Mouse (Mus musculus): ENCODE measurements at regions not wholly inside any gene's neighbourhood (a gene's known extent, or its start where the extent isn't known, plus 50 kb on each side); places are given as distances from the start of the nearest gene placed in this dataset.

DNA sequence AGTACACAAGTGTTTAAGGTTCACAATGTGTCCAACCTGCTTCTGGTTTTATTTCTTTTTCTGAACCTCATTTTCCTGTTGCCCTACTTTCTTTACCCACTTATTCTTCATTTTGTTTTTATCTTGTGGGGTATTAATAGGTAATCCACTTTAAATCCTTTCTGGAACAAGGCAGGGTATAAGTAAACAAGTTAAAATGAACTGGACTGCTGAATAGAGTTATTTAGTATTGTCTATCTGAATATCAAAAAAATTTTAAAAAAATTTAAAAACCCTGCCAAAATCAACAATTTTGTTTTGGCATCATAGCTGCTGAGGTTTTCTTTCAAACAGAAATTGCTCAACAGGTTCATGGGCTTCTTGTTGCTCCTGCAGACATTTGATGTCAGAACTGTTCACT is 170.7 kb upstream of the Cited2 start:
- Histone ChIP-seq H3K4me3 (replicated peaks) (no peak overlapping the region), H3K4me2 (no peak overlapping the region), H3K9ac (no peak overlapping the region), H3K27ac (no peak overlapping the region), H3K4me1 (peaks cover 21% of the 10 kb centered on the region), H3K36me3 (no peaks in the 10 kb centered on the region), H3K9me3 (replicated peaks) (no peaks in the 10 kb centered on the region), H3K27me3 (no peaks in the 10 kb centered on the region)
- ATAC-seq (replicated peaks; ENCODE audit: low FRiP score), result no peak

DNA sequence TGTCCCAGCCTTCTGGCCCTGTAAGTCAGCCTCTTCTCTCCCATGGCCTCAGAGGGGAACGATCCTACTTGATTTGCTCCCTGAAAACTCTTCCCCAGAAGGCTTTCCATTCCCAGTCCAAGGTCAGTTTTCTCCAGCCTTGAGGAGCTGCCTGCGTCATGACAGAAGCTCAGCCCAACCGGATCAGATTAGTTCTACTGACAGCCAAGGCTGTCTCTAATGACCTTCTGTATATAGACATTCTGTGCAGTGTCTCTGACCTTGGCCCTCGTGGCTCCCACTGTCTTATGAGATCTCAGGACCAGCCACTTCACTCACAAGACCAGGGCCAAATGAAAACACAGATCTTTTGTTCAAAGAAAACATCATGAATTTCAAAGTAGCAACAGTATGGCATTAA is 166.6 kb upstream of the Cited2 start:
- Histone ChIP-seq H3K9ac (no peak overlapping the region), H3K4me1 (peaks cover 19% of the 10 kb centered on the region), H3K9me3 (replicated peaks) (no peaks in the 10 kb centered on the region), H3K27ac (no peak overlapping the region), H3K27me3 (no peaks in the 10 kb centered on the region), H3K36me3 (no peaks in the 10 kb centered on the region), H3K4me3 (replicated peaks) (no peak overlapping the region), H3K4me2 (no peak overlapping the region)
- ATAC-seq (replicated peaks; ENCODE audit: low FRiP score), result no peak
- 68% methylated on average over 4 of the region's 4 CpGs for WGBS

DNA sequence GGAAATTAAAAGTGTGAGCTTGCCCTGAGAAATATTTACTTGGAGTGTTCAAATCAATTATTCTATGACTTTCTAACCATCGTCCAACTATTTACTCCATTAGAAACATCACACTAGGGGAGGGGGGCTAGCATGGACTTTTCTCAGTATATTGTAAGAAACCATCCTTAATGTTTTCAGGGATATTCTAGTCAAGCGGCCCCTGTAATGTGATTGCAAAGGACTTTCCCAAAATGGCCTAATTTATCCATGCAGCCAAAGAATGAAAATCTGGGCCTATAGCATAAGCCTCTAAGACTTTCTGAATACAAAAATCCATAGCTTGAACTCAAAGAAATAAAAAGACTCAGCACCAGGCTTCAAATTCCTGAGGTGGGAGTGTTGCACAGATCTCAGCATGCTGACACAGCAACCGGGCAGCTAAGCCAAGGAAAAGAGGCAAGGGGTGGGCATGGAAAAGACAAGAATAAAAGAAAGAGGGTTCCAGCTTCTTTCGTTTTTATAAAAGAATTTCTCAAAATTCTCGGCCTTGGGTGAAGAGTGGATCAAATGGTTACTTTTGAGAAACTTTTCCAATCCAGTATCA is 163.6 kb upstream of the Cited2 start:
- H3K9ac ChIP-seq, result no peak overlapping the region
- no peaks in the 10 kb centered on the region for H3K36me3 ChIP-seq
- no peaks in the 10 kb centered on the region for H3K27me3 ChIP-seq
- H3K4me3 ChIP-seq (replicated peaks), result no peak overlapping the region
- no peaks in the 10 kb centered on the region for H3K9me3 ChIP-seq (replicated peaks)
- H3K4me1 ChIP-seq, result peaks cover 42% of the 10 kb centered on the region
- no peak overlapping the region for H3K4me2 ChIP-seq
- no peak for ATAC-seq (replicated peaks; ENCODE audit: low FRiP score)
- 71% methylated on average over 5 of the region's 5 CpGs for WGBS
- H3K27ac ChIP-seq, result 0 out of 2 replicates have a peak overlapping the region, but pooled peaks have one; percentile 4

DNA sequence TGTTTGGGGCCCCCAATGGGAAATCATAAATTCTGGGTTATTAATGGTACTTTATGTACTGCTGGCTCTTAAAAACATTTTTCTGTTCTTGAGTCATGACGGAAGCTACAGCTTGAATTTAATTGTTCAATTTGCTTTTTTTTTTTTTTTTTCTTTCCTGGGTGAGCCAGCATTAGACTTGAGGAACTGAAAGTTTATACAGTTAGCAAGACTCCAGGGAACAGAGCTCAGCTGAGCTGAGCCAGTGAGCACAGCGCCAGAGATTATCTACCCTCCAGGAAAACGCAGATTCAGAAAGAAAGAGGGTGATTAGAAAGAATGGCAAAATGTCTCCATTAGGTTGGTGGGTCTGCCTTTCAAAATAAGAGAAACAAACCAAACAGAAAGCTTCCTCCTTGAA is 163.0 kb upstream of the Cited2 start:
- Histone ChIP-seq H3K4me3 (replicated peaks) (no peak overlapping the region), H3K9me3 (replicated peaks) (no peaks in the 10 kb centered on the region), H3K27me3 (no peaks in the 10 kb centered on the region), H3K36me3 (no peaks in the 10 kb centered on the region), H3K4me1 (peaks cover 42% of the 10 kb centered on the region), H3K4me2 (no peak overlapping the region), H3K9ac (no peak overlapping the region), H3K27ac (peak overlapping the region; percentile 73)
- ATAC-seq (replicated peaks; ENCODE audit: low FRiP score), result no peak
- whole genome bisulfite sequencing, result 52% methylated on average over 3 of the region's 3 CpGs

DNA sequence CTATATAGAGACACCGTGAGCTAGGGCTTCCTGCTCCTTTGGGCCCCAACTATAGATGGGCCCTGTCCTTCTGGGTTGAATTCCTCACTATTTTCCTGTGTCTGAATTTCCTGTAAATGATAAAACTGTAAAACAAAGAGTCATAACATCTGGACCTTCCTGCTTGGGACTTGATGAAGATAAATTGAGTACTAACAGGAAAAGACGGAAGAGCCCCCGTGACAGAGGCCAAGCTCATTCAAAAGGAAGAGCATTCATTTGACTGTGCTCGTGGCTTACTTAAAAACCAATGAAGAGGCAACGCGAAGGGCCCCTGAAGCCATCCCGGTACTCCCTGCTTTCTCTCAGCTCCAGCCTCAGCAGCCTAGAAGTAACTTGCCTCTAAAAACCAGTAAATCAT is 161.6 kb upstream of the Cited2 start:
- Histone ChIP-seq H3K4me3 (replicated peaks) (no peak overlapping the region), H3K4me2 (no peak overlapping the region), H3K27me3 (no peaks in the 10 kb centered on the region), H3K36me3 (no peaks in the 10 kb centered on the region), H3K27ac (0 out of 2 replicates have a peak overlapping the region, but pooled peaks have one; percentile 9), H3K9ac (no peak overlapping the region), H3K4me1 (peaks cover 42% of the 10 kb centered on the region), H3K9me3 (replicated peaks) (no peaks in the 10 kb centered on the region)
- WGBS, result 37% methylated on average over 7 of the region's 7 CpGs
- ATAC-seq (replicated peaks; ENCODE audit: low FRiP score), result no peak

DNA sequence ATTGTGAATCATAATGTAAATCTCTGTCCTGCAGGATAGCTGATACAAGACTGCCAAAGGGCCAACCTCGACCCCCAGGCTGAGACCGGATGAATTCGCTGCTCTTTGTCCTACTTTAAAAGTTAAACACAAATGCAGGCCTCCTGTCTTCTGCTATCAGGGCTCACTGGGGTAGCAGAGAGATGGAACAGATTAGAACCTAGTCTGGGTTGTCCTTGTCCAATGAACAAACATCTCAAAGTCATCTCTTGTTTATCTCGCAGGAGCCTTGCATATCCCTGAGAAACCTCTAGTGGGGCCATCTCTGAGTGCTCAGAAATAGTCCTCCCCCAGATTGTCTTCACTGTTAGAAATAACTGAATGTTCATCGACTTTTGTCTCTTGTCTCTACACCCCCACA is 161.0 kb upstream of the Cited2 start:
- 0 out of 2 replicates have a peak, but pooled peaks cover 3% of the 10 kb centered on the region for H3K27me3 ChIP-seq
- no peak overlapping the region for H3K4me3 ChIP-seq (replicated peaks)
- H3K9me3 ChIP-seq (replicated peaks), result no peaks in the 10 kb centered on the region
- H3K36me3 ChIP-seq, result no peaks in the 10 kb centered on the region
- H3K4me2 ChIP-seq, result no peak overlapping the region
- H3K27ac ChIP-seq, result peak overlapping the region; percentile 9; the same call in 1 of the 2 replicates
- WGBS, result 76% methylated on average over 5 of the region's 5 CpGs
- H3K4me1 ChIP-seq, result peaks cover 42% of the 10 kb centered on the region
- no peak for ATAC-seq (replicated peaks; ENCODE audit: low FRiP score)
- H3K9ac ChIP-seq, result no peak overlapping the region

DNA sequence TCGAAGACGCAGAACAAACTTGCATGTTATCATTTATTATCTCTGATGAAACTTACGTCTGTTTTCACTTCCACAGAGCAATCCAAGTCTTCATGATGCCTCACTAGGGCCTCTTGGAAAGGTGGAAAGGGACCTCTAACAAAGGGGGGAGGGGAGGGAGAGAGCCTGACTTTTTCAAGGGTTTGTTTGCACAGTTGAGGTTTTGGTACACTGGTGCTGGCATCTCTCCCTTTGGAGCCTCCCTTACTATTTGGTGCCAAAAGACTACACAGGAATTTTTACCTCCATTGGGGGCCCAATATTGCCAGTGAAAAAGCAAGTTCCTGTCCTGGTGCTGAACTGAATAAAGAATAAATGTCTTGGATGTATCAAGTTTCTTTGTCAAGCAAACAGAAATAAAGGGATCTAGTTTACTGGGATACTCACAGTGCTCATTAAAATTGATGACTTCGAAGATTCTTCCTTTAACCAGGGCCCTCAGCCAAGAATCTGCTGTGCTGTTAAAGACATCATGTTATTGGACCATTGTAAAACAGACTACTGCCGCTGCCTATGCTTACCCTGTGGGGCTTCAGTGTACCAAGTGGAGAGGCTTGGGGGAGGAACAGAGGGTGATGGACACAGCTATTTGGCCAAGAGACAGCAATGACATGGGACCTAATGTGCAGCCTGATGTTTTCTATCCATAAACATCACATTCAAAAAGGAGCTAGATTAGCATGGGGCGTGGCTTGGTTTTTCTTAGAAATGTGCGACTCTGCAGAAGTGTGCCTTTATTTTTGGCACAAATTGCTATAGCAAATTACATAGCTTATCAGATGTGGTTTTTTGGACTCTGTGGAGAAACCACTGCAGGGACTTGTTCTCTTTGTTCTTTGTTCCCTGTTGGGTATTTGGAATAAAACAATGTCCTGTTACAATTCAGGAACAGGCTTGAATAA is 160.3 kb upstream of the Cited2 start:
- Histone ChIP-seq H3K9ac (no peak overlapping the region), H3K4me2 (no peak overlapping the region), H3K27ac (peak overlapping the region; percentile 9; the same call in 1 of the 2 replicates), H3K9me3 (replicated peaks) (no peaks in the 10 kb centered on the region), H3K27me3 (0 out of 2 replicates have a peak, but pooled peaks cover 4% of the 10 kb centered on the region), H3K4me3 (replicated peaks) (no peak overlapping the region), H3K36me3 (no peaks in the 10 kb centered on the region), H3K4me1 (peaks cover 42% of the 10 kb centered on the region)
- ATAC-seq (replicated peaks; ENCODE audit: low FRiP score), result peak; percentile 56; the same call in 1 of the 2 replicates
- 52% methylated on average over 7 of the region's 7 CpGs for WGBS

DNA sequence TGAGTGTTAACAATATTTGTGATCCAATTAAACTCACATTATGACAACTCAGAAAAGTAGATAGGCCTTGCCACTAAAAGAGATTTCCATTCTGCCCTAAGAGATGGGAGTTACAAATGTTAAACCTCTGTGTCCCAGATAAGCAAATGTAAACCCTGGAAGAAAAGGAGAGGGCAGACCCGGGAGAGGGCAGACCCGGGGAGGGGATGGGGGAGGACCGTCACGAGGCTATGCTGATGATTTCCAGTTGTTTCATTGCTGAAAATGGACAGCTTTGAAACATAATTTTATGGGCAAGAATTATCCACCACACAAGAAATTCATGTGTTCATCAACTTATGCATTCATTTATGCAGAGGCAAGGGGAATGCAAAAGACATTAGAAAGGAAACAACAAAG is 159.7 kb upstream of the Cited2 start:
- Histone ChIP-seq H3K36me3 (no peaks in the 10 kb centered on the region), H3K4me3 (replicated peaks) (no peak overlapping the region), H3K9me3 (replicated peaks) (no peaks in the 10 kb centered on the region), H3K4me1 (peaks cover 42% of the 10 kb centered on the region), H3K27ac (peak overlapping the region; percentile 51; the same call in 1 of the 2 replicates), H3K9ac (no peak overlapping the region), H3K27me3 (0 out of 2 replicates have a peak, but pooled peaks cover 4% of the 10 kb centered on the region), H3K4me2 (no peak overlapping the region)
- 47% methylated on average over 4 of the region's 4 CpGs for WGBS
- no peak for ATAC-seq (replicated peaks; ENCODE audit: low FRiP score)

DNA sequence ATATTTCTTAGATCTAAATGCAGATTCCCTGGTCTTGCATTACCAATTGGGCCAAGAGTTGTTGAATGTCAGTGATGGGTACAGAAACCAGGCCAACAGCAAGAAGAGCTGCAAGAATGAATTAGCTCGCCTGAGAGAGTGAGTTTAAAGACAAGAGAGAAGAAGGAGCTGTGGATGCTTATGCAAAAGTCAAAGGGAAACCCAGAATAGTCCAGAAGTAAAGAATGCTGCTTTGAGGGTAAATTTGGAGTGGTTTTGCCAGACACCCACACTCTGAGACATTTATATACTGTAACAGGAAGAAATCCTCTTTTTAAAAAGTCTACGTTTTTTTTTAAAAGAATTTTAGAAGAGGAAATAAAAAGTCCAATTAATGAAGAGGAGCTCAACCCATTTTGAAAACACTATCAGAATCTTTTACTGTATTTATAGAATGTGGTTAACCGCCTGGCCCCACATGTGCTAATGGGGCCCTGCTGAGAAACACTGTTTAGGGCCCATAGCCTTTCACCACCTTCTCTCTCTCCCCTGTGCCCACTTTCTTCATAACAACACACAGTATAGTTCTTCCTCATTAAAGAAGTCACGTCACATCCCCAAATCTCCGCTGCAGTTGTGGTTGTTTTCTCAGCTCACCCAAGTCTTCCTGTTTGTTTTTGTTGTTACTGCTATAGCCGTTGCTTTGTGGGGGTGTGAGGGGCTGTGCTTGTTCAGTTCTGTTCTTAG is 158.0 kb upstream of the Cited2 start:
- no peak for ATAC-seq (replicated peaks; ENCODE audit: low FRiP score)
- H3K9me3 ChIP-seq (replicated peaks), result no peaks in the 10 kb centered on the region
- 0 out of 2 replicates have a peak, but pooled peaks cover 4% of the 10 kb centered on the region for H3K27me3 ChIP-seq
- H3K4me2 ChIP-seq, result no peak overlapping the region
- peaks cover 36% of the 10 kb centered on the region for H3K4me1 ChIP-seq
- WGBS, result 65% methylated on average over 6 of the region's 6 CpGs
- H3K36me3 ChIP-seq, result no peaks in the 10 kb centered on the region
- H3K4me3 ChIP-seq (replicated peaks), result no peak overlapping the region
- no peak overlapping the region for H3K27ac ChIP-seq
- no peak overlapping the region for H3K9ac ChIP-seq

DNA sequence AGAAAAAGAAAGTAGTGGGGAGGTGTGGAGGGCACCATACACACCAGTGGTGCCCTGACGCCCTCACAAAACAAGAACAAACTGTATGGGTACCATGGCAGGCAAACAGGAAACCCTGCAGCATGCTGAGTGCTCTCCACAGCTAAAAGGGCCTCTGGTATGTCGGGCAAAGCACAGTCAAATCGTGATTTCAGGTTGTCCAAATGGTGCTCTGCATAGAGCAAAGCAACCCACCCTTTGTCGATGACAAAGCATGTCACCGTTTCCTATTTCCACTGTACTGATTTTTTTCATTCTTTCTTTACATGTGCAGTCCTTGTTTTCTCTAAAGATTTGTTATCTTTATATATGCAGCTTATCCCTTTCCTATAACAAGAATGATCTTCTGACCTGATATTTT is 156.0 kb upstream of the Cited2 start:
- Histone ChIP-seq H3K9me3 (replicated peaks) (no peaks in the 10 kb centered on the region), H3K4me3 (replicated peaks) (no peak overlapping the region), H3K4me2 (no peak overlapping the region), H3K27ac (no peak overlapping the region), H3K9ac (no peak overlapping the region), H3K27me3 (0 out of 2 replicates have a peak, but pooled peaks cover 4% of the 10 kb centered on the region), H3K4me1 (peaks cover 18% of the 10 kb centered on the region), H3K36me3 (no peaks in the 10 kb centered on the region)
- 81% methylated on average over 5 of the region's 5 CpGs for WGBS
- ATAC-seq (replicated peaks; ENCODE audit: low FRiP score), result no peak

DNA sequence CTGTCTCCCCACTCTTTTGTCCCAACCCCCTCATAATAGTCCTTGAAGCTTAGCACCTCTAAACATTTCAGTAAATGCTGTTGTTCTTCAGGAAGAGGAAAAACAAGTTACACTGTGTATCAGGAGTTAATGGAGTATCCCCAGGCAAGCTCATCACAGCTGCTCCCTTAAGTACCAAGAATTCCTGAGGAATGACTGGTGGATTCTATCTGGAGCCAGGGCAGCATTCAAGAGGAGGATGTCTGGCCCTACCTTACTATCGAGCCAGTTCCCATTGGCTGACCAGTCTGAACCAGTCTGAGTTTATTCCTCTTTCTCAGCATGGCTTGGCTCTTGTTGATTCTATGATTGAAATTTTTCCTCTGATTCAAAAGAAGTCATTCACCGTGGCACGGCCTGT is 155.4 kb upstream of the Cited2 start:
- WGBS, result 86% methylated on average over 3 of the region's 3 CpGs
- H3K27me3 ChIP-seq, result 0 out of 2 replicates have a peak, but pooled peaks cover 4% of the 10 kb centered on the region
- peaks cover 11% of the 10 kb centered on the region for H3K4me1 ChIP-seq
- no peaks in the 10 kb centered on the region for H3K36me3 ChIP-seq
- no peaks in the 10 kb centered on the region for H3K9me3 ChIP-seq (replicated peaks)
- H3K4me3 ChIP-seq (replicated peaks), result no peak overlapping the region
- H3K9ac ChIP-seq, result no peak overlapping the region
- H3K27ac ChIP-seq, result no peak overlapping the region
- ATAC-seq (replicated peaks; ENCODE audit: low FRiP score), result no peak
- H3K4me2 ChIP-seq, result no peak overlapping the region
